Mouse (Mus musculus): ENCODE measurements at regions not wholly inside any gene's neighbourhood (a gene's known extent, or its start where the extent isn't known, plus 50 kb on each side); places are given as distances from the start of the nearest gene placed in this dataset.

GRCm38 (mm10) chr6:103421013-103421933, 89.1 kb upstream of the Chl1 start:
- ATAC-seq: peak; percentile 76
- WGBS: 3% methylated on average over 1 of the region's 1 CpGs

GRCm38 (mm10) chr6:103430933-103431594, 79.3 kb upstream of the Chl1 start:
- Histone ChIP-seq H3K4me3 (replicated peaks; ENCODE audit: low read length) (no peak overlapping the region), H3K9me3 (ENCODE audit: control insufficient read depth, low read length) (no peaks in the 10 kb centered on the region), H3K27me3 (replicated peaks; ENCODE audit: control insufficient read depth, insufficient read depth, low read length) (no peaks in the 10 kb centered on the region), H3K9ac (replicated peaks; ENCODE audit: low read depth, low read length) (no peak overlapping the region), H3K4me2 (ENCODE audit: low read length) (peak overlapping the region; percentile 12), H3K4me1 (replicated peaks; ENCODE audit: control insufficient read depth, insufficient read depth, low read length) (peaks cover 6% of the 10 kb centered on the region), H3K27ac (ENCODE audit: low read length) (peak overlapping the region; percentile 66), H3K36me3 (ENCODE audit: control insufficient read depth, insufficient read depth) (no peaks in the 10 kb centered on the region)
- ATAC-seq: peak; percentile 97
- 23% methylated on average over 5 of the region's 5 CpGs for WGBS

More at GRCm38 (mm10) chr6:103421013-103421933, 89.1 kb upstream of the Chl1 start:
- H3K27me3 ChIP-seq (replicated peaks; ENCODE audit: control insufficient read depth, insufficient read depth, low read length): no peaks in the 10 kb centered on the region
- H3K27ac ChIP-seq (ENCODE audit: low read length): no peak overlapping the region
- no peaks in the 10 kb centered on the region for H3K9me3 ChIP-seq (ENCODE audit: control insufficient read depth, low read length)
- no peak overlapping the region for H3K9ac ChIP-seq (replicated peaks; ENCODE audit: low read depth, low read length)
- no peak overlapping the region for H3K4me2 ChIP-seq (ENCODE audit: low read length)
- H3K4me1 ChIP-seq (replicated peaks; ENCODE audit: control insufficient read depth, insufficient read depth, low read length): peaks cover 3% of the 10 kb centered on the region; the same call in 1 of the 2 replicates
- H3K36me3 ChIP-seq (ENCODE audit: control insufficient read depth, insufficient read depth): no peaks in the 10 kb centered on the region
- H3K4me3 ChIP-seq (replicated peaks; ENCODE audit: low read length): no peak overlapping the region

- Histone ChIP-seq H3K27me3 (replicated peaks; ENCODE audit: control insufficient read depth, insufficient read depth, low read length) (no peaks in the 10 kb centered on the region), H3K4me2 (ENCODE audit: low read length) (no peak overlapping the region), H3K4me1 (replicated peaks; ENCODE audit: control insufficient read depth, insufficient read depth, low read length) (peaks cover 6% of the 10 kb centered on the region), H3K4me3 (replicated peaks; ENCODE audit: low read length) (no peak overlapping the region), H3K27ac (ENCODE audit: low read length) (no peak overlapping the region; the same call in 1 of the 2 replicates), H3K9ac (replicated peaks; ENCODE audit: low read depth, low read length) (no peak overlapping the region), H3K9me3 (ENCODE audit: control insufficient read depth, low read length) (no peaks in the 10 kb centered on the region), H3K36me3 (ENCODE audit: control insufficient read depth, insufficient read depth) (no peaks in the 10 kb centered on the region)
- peak; percentile 14; the same call in 1 of the 2 replicates for ATAC-seq
- 44% methylated on average over 5 of the region's 5 CpGs for WGBS
Observed at GRCm38 (mm10) chr6:103431595-103431957, 78.8 kb upstream of the Chl1 start.
